Comparison of ENCODE assay signal across 5 mouse cellular contexts in the genomic region with DNA sequence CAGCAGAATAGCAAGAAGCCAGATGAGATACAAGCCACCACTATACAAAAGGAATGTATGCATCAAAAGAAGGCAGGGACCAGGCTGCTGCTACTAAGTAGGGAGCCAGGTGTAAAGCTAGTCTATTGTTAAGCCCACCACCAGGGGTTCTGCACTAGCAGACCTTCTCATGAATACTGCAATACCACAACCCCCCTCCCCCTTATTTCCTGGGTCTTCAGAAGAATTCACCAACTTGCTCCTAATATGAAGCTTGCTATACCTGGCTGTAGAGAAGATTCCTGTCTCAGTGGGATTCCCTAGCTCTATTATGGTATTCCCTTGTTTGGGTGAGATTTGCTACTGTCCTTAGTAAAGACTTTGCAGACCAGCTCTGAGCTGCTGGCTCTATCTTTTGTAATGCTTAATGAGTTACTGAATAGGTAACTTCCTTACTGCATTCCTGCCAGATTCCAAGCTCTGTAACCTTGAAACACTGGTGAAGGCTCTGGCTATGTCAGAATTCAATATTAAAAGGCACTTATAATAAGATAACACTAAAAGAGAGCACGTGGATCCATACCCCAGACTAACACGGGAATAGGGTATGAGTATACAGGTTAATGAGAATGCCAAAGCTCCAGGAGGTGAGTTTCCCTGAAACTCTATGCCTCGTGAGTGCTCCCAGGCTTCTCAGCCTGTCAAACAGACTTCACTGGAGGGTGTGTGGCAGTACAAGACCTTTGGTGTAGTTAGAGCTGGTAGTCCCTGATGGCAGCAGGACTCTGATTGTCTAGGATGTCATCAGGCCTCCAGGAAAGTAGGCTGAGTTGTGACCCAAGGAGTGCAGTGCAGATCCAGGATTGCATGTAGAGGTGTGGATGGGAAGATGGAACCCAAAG.
DNase-seq lines count a peak whose midpoint lies in the region; ATAC-seq and TF ChIP-seq lines count a peak whose summit lies in the region.
"Not testable (repeated sequence)": the region's sequence is repeated elsewhere in the genome, so short reads cannot be mapped to it uniquely, and the experiment has no call there.

No protein-coding gene starts in this region.

- peak; percentile 91 for ATAC-seq in Patski

- CTCF ChIA-PET in Patski (lab: Charles Lee) = interaction anchor here (2.1 kb wide), 1 partner anchor 9 kb away, joined by 8 read pairs; no protein-coding TSS in a partner anchor

- in situ Hi-C loops in Patski (cut with MboI; ENCODE audit: low pct_unique_long_range_greater_than_20kb) = not testable (repeated sequence)

- not testable (repeated sequence) for TF ChIP-seq CTCF in Patski (IDR thresholded peaks at IDR 0.05)

- DNase-seq in ES-CJ7 (ENCODE audit: low read depth, low spot score) = peak; percentile 90
- DNase-seq in Patski (ENCODE audit: low read depth, low spot score) = not testable (repeated sequence)
- DNase-seq in WW6 (ENCODE audit: low read depth, low spot score) = peak; percentile 16
- DNase-seq in heart, adult 11 months = peak; percentile 85
- peak; percentile 2 to 5 for DNase-seq in kidney, adult 8-10 months

- not testable (repeated sequence) for H3K27me3 ChIP-seq in Patski

- POLR2A ChIA-PET in Patski (lab: Charles Lee) = interaction anchor here (0.6 kb wide), 1 partner anchor 1041 kb away, joined by 3 read pairs; no protein-coding TSS in a partner anchor
